Mouse (Mus musculus): Measurements from ENCODE around the gene Mark1. TPM values are rescaled to one million over a fixed set of nuclear protein-coding genes. Genes with fewer than 3 reads are reported as not detected.
A peak's percentile ranks its signal among the peaks of the same experiment; 100 is the strongest.

Mark1 gene
- polyA plus RNA-seq, 1 experiment from 2014 or later = 2.1 TPM

- H3K4me3 ChIP-seq (replicated peaks; ENCODE audit: low read depth, low read length) = no peak overlapping the region
- H3K27me3 ChIP-seq (ENCODE audit: insufficient read depth, low read length) = no peaks in the 10 kb centered on the region
- H3K4me2 ChIP-seq (ENCODE audit: low read length) = no peak overlapping the region
- 61% methylated on average over 12 of the region's 12 CpGs for WGBS
- DNase-seq (ENCODE audit: low spot score) = peak; percentile 55
- no peak overlapping the region for H3K27ac ChIP-seq
- H3K9me3 ChIP-seq (replicated peaks; ENCODE audit: low read length) = no peaks in the 10 kb centered on the region; the same call in 1 of the 2 replicates
- peak; percentile 50 for TF ChIP-seq CTCF (IDR thresholded peaks at IDR 0.05; ENCODE audit: low read depth)
- ATAC-seq (replicated peaks; ENCODE audit: low FRiP score, low read depth) = peak; percentile 43
- no peaks in the 10 kb centered on the region for H3K36me3 ChIP-seq (ENCODE audit: insufficient read depth, low read length)
- H3K4me1 ChIP-seq (replicated peaks; ENCODE audit: insufficient read depth, low read length) = no peaks in the 10 kb centered on the region
- no peak overlapping the region for H3K9ac ChIP-seq (ENCODE audit: low read depth, low read length)
Observed at GRCm38 (mm10) chr1:184965682-184966360, 33.5 kb downstream of the Mark1 start.

- Histone ChIP-seq H3K27me3 (ENCODE audit: insufficient read depth, low read length) (no peaks in the 10 kb centered on the region), H3K36me3 (ENCODE audit: insufficient read depth, low read length) (no peaks in the 10 kb centered on the region), H3K4me2 (ENCODE audit: low read length) (no peak overlapping the region), H3K27ac (no peak overlapping the region), H3K4me1 (replicated peaks; ENCODE audit: insufficient read depth, low read length) (no peaks in the 10 kb centered on the region), H3K9ac (ENCODE audit: low read depth, low read length) (no peak overlapping the region), H3K4me3 (replicated peaks; ENCODE audit: low read depth, low read length) (no peak overlapping the region), H3K9me3 (replicated peaks; ENCODE audit: low read length) (no peaks in the 10 kb centered on the region; the same call in 1 of the 2 replicates)
- ATAC-seq (replicated peaks; ENCODE audit: low FRiP score, low read depth) (no peak), DNase-seq (ENCODE audit: low spot score) (no peak)
- WGBS = 61% methylated on average over 12 of the region's 12 CpGs
- TF ChIP-seq CTCF (IDR thresholded peaks at IDR 0.05; ENCODE audit: low read depth) = no peak
Observed at GRCm38 (mm10) chr1:184963121-184963693, 36.2 kb downstream of the Mark1 start.

DNA sequence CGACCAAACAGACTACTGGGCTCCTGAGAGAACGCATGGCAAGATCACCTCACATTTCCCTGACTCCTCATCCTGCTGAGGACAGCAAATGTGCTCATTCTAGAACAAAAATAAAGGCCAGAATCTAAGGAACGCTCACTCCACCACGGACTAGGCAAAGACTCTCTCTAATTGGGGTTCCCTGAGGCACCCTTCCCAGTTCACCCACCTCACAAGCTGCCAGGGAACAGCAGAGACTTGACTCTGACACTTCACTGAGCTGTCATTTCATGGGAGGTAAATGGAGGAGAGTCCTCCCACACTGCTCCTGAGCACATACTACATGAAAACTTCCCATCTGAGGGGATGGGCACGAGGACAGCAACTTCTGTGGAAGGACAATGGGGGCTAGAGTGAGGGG is 37.5 kb downstream of the Mark1 start:
- ATAC-seq (replicated peaks; ENCODE audit: low FRiP score, low read depth) (no peak), DNase-seq (ENCODE audit: low spot score) (no peak)
- no peaks in the 10 kb centered on the region for H3K4me1 ChIP-seq (replicated peaks; ENCODE audit: insufficient read depth, low read length)
- H3K9me3 ChIP-seq (replicated peaks; ENCODE audit: low read length) = no peaks in the 10 kb centered on the region; the same call in 1 of the 2 replicates
- H3K4me3 ChIP-seq (replicated peaks; ENCODE audit: low read depth, low read length) = no peak overlapping the region
- H3K27ac ChIP-seq = no peak overlapping the region
- no peaks in the 10 kb centered on the region for H3K27me3 ChIP-seq (ENCODE audit: insufficient read depth, low read length)
- no peak overlapping the region for H3K4me2 ChIP-seq (ENCODE audit: low read length)
- H3K9ac ChIP-seq (ENCODE audit: low read depth, low read length) = no peak overlapping the region
- WGBS = 76% methylated on average over 5 of the region's 5 CpGs
- no peaks in the 10 kb centered on the region for H3K36me3 ChIP-seq (ENCODE audit: insufficient read depth, low read length)
- no peak for TF ChIP-seq CTCF (IDR thresholded peaks at IDR 0.05; ENCODE audit: low read depth)

DNA sequence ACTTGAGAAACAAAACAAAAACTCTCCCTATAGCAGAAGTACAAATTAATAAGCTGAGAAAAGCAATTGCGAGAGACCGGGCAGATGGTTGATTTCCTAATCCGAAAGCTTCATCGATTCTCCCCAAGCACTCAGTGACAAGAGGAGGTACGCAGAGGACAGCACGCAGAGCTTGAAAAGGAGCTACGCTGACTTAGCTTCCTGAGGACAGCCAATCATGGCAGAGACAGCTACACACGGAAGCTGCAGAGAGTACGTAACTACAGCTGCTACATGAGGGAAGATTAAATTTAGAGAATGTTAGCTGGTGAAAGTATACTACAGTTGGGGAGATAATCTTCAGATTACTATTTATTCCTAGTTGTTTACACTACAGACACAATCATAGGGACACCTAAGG is 40.6 kb downstream of the Mark1 start:
- Histone ChIP-seq H3K4me2 (ENCODE audit: low read length) (no peak overlapping the region), H3K27me3 (ENCODE audit: insufficient read depth, low read length) (no peaks in the 10 kb centered on the region), H3K36me3 (ENCODE audit: insufficient read depth, low read length) (no peaks in the 10 kb centered on the region), H3K9ac (ENCODE audit: low read depth, low read length) (no peak overlapping the region), H3K27ac (no peak overlapping the region), H3K4me1 (replicated peaks; ENCODE audit: insufficient read depth, low read length) (no peaks in the 10 kb centered on the region), H3K4me3 (replicated peaks; ENCODE audit: low read depth, low read length) (no peak overlapping the region), H3K9me3 (replicated peaks; ENCODE audit: low read length) (no peaks in the 10 kb centered on the region; the same call in 1 of the 2 replicates)
- ATAC-seq (replicated peaks; ENCODE audit: low FRiP score, low read depth) (no peak), DNase-seq (ENCODE audit: low spot score) (peak; percentile 11)
- 71% methylated on average over 9 of the region's 9 CpGs for WGBS
- no peak for TF ChIP-seq CTCF (IDR thresholded peaks at IDR 0.05; ENCODE audit: low read depth)

GRCm38 (mm10) chr1:184958388-184958787 is 41.0 kb downstream of the Mark1 start:
- Histone ChIP-seq H3K4me1 (replicated peaks; ENCODE audit: insufficient read depth, low read length) (no peaks in the 10 kb centered on the region), H3K27ac (no peak overlapping the region), H3K9ac (ENCODE audit: low read depth, low read length) (no peak overlapping the region), H3K9me3 (replicated peaks; ENCODE audit: low read length) (no peaks in the 10 kb centered on the region; the same call in 1 of the 2 replicates), H3K36me3 (ENCODE audit: insufficient read depth, low read length) (no peaks in the 10 kb centered on the region), H3K4me2 (ENCODE audit: low read length) (no peak overlapping the region), H3K27me3 (ENCODE audit: insufficient read depth, low read length) (no peaks in the 10 kb centered on the region), H3K4me3 (replicated peaks; ENCODE audit: low read depth, low read length) (no peak overlapping the region)
- no peak for ATAC-seq (replicated peaks; ENCODE audit: low FRiP score, low read depth)
- TF ChIP-seq CTCF (IDR thresholded peaks at IDR 0.05; ENCODE audit: low read depth) = no peak
- WGBS = 65% methylated on average over 6 of the region's 6 CpGs
- no peak for DNase-seq (ENCODE audit: low spot score)

GRCm38 (mm10) chr1:184951758-184952157 is 47.6 kb downstream of the Mark1 start:
- H3K27ac ChIP-seq = no peak overlapping the region
- H3K4me1 ChIP-seq (replicated peaks; ENCODE audit: insufficient read depth, low read length) = no peaks in the 10 kb centered on the region
- no peak for ATAC-seq (replicated peaks; ENCODE audit: low FRiP score, low read depth)

More at GRCm38 (mm10) chr1:184951758-184952157, 47.6 kb downstream of the Mark1 start:
- Histone ChIP-seq H3K9ac (ENCODE audit: low read depth, low read length) (no peak overlapping the region), H3K4me2 (ENCODE audit: low read length) (no peak overlapping the region), H3K4me3 (replicated peaks; ENCODE audit: low read depth, low read length) (no peak overlapping the region), H3K9me3 (replicated peaks; ENCODE audit: low read length) (no peaks in the 10 kb centered on the region), H3K27me3 (ENCODE audit: insufficient read depth, low read length) (no peaks in the 10 kb centered on the region), H3K36me3 (ENCODE audit: insufficient read depth, low read length) (no peaks in the 10 kb centered on the region)
- no peak for DNase-seq (ENCODE audit: low spot score)
- no peak for TF ChIP-seq CTCF (IDR thresholded peaks at IDR 0.05; ENCODE audit: low read depth)
- WGBS = 54% methylated on average over 5 of the region's 5 CpGs
